Mouse (Mus musculus): ENCODE measurements around the gene Msto1.
"Not testable (repeated sequence)": the region's sequence is repeated elsewhere in the genome, so short reads cannot be mapped to it uniquely, and the experiment has no call there.

The Msto1 gene

DNA sequence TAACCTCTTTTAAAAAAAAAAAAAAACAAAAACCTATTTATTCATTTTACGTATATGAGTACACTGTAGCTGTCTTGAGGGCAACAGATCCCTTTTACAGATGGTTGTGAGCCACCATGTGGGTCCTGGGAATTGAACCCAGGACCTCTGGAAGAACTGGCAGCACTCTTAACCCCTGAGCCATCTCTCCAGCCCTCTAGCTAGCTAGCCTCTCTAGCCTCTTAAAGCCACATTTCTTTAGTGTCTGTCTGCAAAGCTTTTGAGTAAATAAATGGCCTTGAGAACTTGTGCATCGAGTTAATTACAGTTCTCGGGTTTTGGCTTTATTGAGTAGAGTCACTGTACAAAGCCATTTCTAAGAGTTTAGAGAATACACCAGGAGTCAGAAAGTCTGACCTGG is 9.0 kb downstream of the Msto1 start:
- DNase-seq = no peak

DNA sequence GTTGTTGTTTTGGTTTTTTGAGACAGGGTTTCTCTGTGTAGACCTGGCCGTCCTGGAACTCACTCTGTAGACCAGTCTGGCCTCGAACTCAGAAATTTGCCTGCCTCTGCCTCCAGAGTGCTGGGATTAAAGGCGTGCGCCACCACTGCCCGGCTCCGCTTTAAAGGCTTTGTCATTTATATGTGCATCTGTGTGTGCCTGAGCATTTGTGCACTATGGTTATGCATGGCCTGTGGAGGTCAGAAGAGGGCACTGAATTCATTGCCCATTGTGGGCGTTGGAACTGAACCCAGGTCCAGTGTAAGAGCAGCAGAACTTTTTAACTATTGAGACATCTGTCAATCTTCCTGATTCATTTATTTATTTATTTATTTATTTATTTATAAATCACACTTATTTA is 20.8 kb downstream of the Msto1 start:
- DNase-seq = not testable (repeated sequence)

DNA sequence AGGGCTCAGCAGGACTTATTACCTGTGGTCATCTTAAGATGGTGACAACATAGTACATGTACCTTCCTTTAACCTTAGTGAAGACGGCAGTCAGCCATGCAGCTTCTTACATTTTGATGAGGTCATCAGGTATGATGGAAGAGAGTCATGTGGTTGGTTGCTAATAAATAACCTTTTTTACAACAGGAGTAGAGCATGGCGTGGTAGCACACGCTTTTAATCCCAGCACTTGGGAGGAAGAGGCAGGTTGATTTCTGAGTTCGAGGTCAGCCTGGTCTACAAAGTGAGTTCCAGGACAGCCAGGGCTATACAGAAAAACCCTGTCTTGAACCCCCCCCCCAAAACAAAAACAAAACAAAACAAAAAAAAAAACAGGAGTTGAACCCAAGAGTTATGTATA is 31.3 kb downstream of the Msto1 start:
- not testable (repeated sequence) for DNase-seq

DNA sequence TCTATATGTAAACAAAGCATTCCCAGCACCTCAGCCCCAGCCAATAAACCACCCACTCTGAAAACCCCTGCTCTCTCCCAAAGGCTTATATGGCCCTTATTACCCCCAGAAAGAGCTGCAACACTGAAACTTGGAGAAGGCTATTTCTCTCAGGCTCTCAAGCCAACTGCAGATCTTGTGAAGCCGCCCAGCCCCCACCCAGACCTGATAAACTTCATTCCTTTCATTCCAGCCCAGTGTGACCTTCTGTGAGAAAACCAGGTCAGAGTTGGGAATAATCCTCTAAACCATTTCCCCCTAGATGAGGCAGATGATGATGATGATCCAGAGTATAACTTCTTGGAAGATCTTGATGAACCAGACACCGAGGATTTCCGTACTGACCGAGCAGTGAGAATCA is 45.4 kb downstream of the Msto1 start:
- DNase-seq = not testable (repeated sequence)

DNA sequence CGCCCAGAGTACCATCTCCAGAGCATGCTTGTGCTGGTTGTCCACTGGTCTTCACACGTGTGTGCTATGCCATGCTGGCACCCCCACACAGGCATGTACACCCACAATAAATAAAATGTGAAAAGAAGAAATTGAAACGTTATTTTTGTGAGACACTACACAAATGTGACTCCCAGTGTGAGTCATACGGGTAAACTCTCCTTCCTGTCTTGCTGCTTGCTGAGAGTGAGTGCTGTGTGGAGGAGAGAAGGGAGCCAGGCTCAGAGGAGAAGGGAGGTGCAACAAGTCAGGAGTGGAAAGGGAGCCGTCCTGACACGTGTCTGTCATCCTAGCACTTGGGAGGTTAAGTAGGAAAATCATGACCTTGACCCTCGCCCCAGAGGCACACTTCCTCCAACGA is 46.6 kb downstream of the Msto1 start:
- DNase-seq = not testable (repeated sequence)

DNA sequence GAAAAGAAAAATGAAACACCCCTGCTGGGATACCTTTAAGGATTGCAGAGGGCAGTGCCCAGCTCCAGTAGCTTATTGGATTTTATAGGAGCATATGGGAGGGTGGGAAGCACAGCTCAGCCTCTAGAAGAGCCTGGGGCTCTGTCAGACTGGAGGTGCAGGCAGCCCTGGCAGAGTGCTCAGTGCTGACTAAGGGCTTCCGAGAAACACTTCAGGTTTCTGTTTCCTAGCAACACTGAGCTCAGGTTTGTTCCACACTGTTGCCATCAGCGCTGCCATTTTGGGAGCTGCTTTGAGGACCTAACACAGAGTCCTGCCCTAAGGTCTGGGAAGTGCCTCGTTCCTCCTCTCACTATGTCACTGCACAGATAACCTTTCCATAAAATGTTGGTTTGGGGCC is 47.1 kb downstream of the Msto1 start:
- not testable (repeated sequence) for DNase-seq

DNA sequence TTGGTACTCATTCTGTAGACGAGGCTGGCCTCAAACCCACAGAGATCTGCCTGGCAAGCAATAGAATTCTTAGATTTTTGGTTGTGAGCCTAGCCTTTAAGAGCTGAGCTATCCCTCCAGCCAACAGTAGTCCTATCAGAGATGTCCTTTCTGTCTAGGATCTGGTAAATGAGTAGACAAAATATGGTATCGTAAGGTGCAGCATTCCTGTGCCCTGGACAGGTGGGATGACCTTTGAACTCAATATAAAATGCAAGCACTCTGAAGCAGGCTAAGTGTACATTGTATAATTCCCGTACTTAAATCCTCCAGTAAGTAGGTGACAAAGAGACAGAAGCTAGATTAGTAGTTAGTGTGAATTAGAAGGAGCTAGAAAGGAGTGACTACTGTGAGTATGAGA is 51.7 kb downstream of the Msto1 start:
- no peak for DNase-seq

DNA sequence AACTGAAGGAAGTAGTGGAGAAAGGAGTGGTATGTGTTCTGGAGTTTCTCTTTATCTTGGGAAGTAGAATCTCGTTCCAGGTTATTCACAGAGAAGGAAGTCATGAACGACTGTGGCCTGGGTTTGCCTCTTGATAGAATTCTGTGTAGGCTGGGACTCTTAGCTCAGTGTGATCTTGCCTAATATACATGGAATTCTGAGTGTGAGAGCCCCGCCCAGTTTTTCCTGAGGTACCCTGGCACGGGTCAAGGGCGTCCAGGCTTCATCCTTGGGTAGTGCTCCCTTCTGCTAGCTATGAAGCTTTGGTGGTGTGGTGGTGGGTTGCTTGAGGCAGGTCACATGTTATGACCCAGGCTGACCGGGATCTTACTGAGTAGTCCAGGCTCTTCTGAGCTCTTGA is 58.0 kb downstream of the Msto1 start:
- DNase-seq = no peak

Data from cerebellum, adult 9-11 months (tissue).